Mouse (Mus musculus): ENCODE results near the gene Cd99l2. TPM values are rescaled to one million over a fixed set of nuclear protein-coding genes. Genes with fewer than 3 reads are reported as not detected.
A peak's percentile ranks its signal among the peaks of the same experiment; 100 is the strongest.

Cd99l2 gene
- polyA plus RNA-seq, 1 experiment: 44.6 TPM

DNA sequence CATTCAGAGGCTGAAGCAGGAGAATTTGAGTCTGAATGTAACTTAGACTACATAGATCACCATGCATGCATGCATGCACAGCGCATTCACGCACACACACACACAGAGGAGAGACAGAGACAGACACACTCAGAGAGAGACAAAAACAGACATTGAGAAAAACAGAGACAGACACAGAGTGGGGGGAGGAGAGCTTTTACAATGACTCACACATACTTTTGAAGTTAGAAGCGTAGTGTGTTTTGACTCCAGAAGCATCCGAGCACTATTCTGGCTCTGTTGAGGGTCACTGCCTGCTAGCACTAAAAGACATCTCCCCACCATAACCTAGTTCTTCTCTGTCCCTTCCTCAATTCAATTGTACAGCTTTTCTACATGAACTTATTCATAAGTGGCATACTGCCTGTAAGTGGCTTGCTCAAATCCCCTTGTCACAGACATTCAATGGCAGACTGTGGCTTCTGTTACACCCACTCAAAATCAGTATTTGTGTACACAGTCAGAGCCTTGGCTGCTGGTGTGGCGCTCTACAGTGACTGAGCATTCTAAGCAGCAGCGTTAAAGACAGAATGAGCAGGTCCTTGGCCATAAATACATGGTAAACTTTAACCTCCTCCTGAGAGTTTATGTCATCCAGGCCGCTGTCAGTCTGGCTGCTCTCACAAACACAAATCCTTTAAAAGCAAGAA lies 28.4 kb downstream of the Cd99l2 start:
- H3K79me2 ChIP-seq (ENCODE audit: control insufficient read depth, insufficient read depth): no peaks in the 10 kb centered on the region
- H3K4me2 ChIP-seq (ENCODE audit: low read depth): peak overlapping the region; percentile 61
- no peaks in the 10 kb centered on the region for H3K27me3 ChIP-seq (ENCODE audit: control insufficient read depth, insufficient read depth, insufficient read length)
- no peaks in the 10 kb centered on the region for H3K36me3 ChIP-seq (ENCODE audit: control insufficient read depth, insufficient read depth)
- TF ChIP-seq TCF3 (IDR thresholded peaks at IDR 0.05; ENCODE audit: insufficient read length, low read depth) (no peak), TCF12 (IDR thresholded peaks at IDR 0.05; ENCODE audit: insufficient read depth, poor library complexity, severe bottlenecking) (no peak), MYOD1 (IDR thresholded peaks at IDR 0.05; ENCODE audit: control insufficient read depth in 1 of 3, insufficient read length in 2 of 3, low read depth in 2 of 3) (no peak), USF1 (IDR thresholded peaks at IDR 0.05; ENCODE audit: low read depth) (no peak), MAX (IDR thresholded peaks at IDR 0.05; ENCODE audit: low read depth) (no peak), CEBPB (IDR thresholded peaks at IDR 0.05; ENCODE audit: insufficient read depth, poor library complexity, severe bottlenecking) (no peak), SRF (IDR thresholded peaks at IDR 0.05; ENCODE audit: control insufficient read depth, insufficient read length, low read depth) (no peak), REST (IDR thresholded peaks at IDR 0.05; ENCODE audit: insufficient read depth, insufficient read length) (no peak), MYOG (IDR thresholded peaks at IDR 0.05; ENCODE audit: control insufficient read depth in 1 of 3, insufficient read depth in 1 of 3, insufficient read length in 2 of 3, low read depth in 2 of 3) (no peak), E2F4 (IDR thresholded peaks at IDR 0.05; ENCODE audit: insufficient read depth) (no peak), POLR2A (IDR thresholded peaks at IDR 0.05; ENCODE audit: insufficient read length, low read depth) (no peak)
- H3K4me3 ChIP-seq: no peak overlapping the region
- no peak overlapping the region for H3ac ChIP-seq (ENCODE audit: control insufficient read depth, insufficient read length)

DNA sequence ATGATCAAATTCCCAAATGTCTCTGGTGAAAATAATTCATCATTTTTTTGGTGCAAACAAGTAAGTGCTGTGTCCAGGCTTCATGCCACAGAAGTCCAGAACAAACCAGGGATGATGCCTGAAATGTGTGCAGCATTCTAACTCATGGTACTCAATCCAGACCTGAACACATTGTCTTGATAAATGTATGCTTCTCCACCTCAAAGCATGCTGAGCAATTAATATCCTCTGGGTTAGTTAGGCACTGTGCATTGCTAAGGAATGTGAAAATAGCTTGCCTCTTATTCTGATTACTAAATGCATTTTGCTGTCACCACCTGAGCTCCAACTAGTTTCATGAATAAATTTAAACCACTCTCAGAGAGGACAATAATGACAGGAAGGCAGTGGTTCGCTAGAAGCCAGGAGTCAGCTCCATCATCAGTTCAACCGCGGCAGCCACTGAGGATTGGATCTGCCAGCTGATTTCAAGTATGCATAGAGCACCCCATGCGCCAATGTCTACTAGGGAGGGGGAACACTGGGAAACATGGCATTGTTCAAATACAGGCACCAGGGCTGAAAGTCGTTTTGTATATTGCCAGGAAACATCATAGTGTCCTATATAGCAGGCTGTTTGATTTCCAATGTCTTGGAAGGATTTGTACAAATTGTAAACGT lies 36.4 kb downstream of the Cd99l2 start:
- no peak overlapping the region for H3K4me2 ChIP-seq (ENCODE audit: low read depth)
- no peaks in the 10 kb centered on the region for H3K27me3 ChIP-seq (ENCODE audit: control insufficient read depth, insufficient read depth, insufficient read length)
- H3ac ChIP-seq (ENCODE audit: control insufficient read depth, insufficient read length): no peak overlapping the region
- TF ChIP-seq CEBPB (IDR thresholded peaks at IDR 0.05; ENCODE audit: insufficient read depth, poor library complexity, severe bottlenecking): no peak
- TF ChIP-seq TCF3 (IDR thresholded peaks at IDR 0.05; ENCODE audit: insufficient read length, low read depth): no peak
- no peaks in the 10 kb centered on the region for H3K79me2 ChIP-seq (ENCODE audit: control insufficient read depth, insufficient read depth)
- no peak overlapping the region for H3K4me3 ChIP-seq
- no peaks in the 10 kb centered on the region for H3K36me3 ChIP-seq (ENCODE audit: control insufficient read depth, insufficient read depth)

DNA sequence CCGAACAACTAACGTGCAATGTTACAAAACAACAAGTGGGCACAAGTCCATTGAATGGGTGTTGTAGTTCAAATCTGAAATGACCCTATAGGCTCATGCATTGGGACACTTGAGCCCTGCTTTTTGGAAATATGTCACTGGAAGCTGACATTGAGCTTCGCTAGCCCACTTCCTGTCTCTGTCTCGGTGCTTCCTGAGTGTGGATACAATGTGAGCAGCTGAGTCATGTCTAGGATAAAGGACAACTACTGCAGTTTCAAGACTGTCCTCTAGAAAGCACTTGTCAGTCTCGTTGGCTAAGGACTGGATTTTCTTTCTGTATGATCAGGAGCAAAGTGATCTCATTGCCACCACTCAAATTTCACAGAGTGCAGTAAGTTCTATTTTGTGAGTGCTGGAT lies 49.7 kb downstream of the Cd99l2 start:
- TF ChIP-seq TCF12 (IDR thresholded peaks at IDR 0.05; ENCODE audit: insufficient read depth, poor library complexity, severe bottlenecking): no peak
- TF ChIP-seq TCF3 (IDR thresholded peaks at IDR 0.05; ENCODE audit: insufficient read length, low read depth): no peak
- TF ChIP-seq E2F4 (IDR thresholded peaks at IDR 0.05; ENCODE audit: insufficient read depth): no peak
- TF ChIP-seq POLR2A (IDR thresholded peaks at IDR 0.05; ENCODE audit: insufficient read length, low read depth): no peak
- TF ChIP-seq MYOG (IDR thresholded peaks at IDR 0.05; ENCODE audit: control insufficient read depth in 1 of 3, insufficient read depth in 1 of 3, insufficient read length in 2 of 3, low read depth in 2 of 3): no peak
- no peak for TF ChIP-seq CEBPB (IDR thresholded peaks at IDR 0.05; ENCODE audit: insufficient read depth, poor library complexity, severe bottlenecking)
- no peak for TF ChIP-seq REST (IDR thresholded peaks at IDR 0.05; ENCODE audit: insufficient read depth, insufficient read length)
- TF ChIP-seq SRF (IDR thresholded peaks at IDR 0.05; ENCODE audit: control insufficient read depth, insufficient read length, low read depth): no peak
- no peak for TF ChIP-seq MYOD1 (IDR thresholded peaks at IDR 0.05; ENCODE audit: control insufficient read depth in 1 of 3, insufficient read length in 2 of 3, low read depth in 2 of 3)
- no peak for TF ChIP-seq USF1 (IDR thresholded peaks at IDR 0.05; ENCODE audit: low read depth)
- TF ChIP-seq MAX (IDR thresholded peaks at IDR 0.05; ENCODE audit: low read depth): no peak
- TF ChIP-seq POLR2AphosphoS2 (IDR thresholded peaks at IDR 0.05; ENCODE audit: insufficient read length, low read depth): no peak
- Histone ChIP-seq H3K27me3 (ENCODE audit: control insufficient read depth, insufficient read depth, insufficient read length) (no peaks in the 10 kb centered on the region), H3K4me2 (ENCODE audit: low read depth) (no peak overlapping the region), H3K4me3 (no peak overlapping the region), H3K79me2 (ENCODE audit: control insufficient read depth, insufficient read depth) (no peaks in the 10 kb centered on the region), H3ac (ENCODE audit: control insufficient read depth, insufficient read length) (no peak overlapping the region), H3K36me3 (ENCODE audit: control insufficient read depth, insufficient read depth) (peaks cover 7% of the 10 kb centered on the region)

DNA sequence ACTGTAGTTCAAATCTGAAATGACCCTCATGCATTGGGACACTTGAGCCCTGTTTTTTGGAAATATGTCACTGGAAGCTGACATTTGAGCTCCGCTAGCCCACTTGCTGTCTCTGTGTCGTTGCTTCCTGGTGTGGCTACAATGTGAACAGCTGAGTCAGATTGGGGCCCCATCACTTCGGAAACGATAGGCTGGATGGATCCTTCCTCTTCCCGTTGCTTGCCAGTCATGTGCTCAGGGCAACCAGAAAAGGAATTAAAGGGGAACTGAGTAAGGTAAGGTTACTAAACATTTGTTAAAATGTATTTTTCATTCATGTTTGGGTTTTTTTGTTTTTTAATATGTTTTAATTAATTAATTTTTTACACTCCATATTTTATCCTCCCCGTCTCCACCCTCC lies 53.2 kb downstream of the Cd99l2 start:
- TF ChIP-seq USF1 (IDR thresholded peaks at IDR 0.05; ENCODE audit: low read depth) (no peak), POLR2AphosphoS2 (IDR thresholded peaks at IDR 0.05; ENCODE audit: insufficient read length, low read depth) (no peak), MYOG (IDR thresholded peaks at IDR 0.05; ENCODE audit: control insufficient read depth in 1 of 3, insufficient read depth in 1 of 3, insufficient read length in 2 of 3, low read depth in 2 of 3) (no peak)
- Histone ChIP-seq H3K4me3 (no peak overlapping the region), H3ac (ENCODE audit: control insufficient read depth, insufficient read length) (no peak overlapping the region), H3K4me2 (ENCODE audit: low read depth) (no peak overlapping the region), H3K79me2 (ENCODE audit: control insufficient read depth, insufficient read depth) (no peaks in the 10 kb centered on the region), H3K27me3 (ENCODE audit: control insufficient read depth, insufficient read depth, insufficient read length) (no peaks in the 10 kb centered on the region), H3K36me3 (ENCODE audit: control insufficient read depth, insufficient read depth) (peaks cover 7% of the 10 kb centered on the region)

DNA sequence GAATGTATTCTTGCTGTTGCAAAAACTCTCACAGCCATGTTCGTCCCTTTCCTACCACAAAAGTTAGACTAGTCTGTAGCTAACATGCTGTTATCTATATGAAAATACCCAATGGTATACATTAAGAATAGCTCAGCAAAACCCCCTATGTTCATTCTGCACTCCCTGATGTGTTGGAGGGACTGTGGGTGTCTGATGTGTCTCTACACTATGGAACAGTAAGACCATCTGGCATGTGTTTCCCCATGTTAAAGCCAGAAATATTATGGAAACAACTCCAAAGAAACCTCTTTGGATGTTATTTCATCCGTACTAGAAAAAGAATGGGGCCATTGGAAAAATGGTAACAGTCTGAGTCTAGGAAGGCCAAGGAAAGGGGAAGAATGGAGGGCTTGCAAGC lies 57.1 kb downstream of the Cd99l2 start:
- Histone ChIP-seq H3K4me2 (ENCODE audit: low read depth) (no peak overlapping the region), H3K4me3 (no peak overlapping the region), H3K36me3 (ENCODE audit: control insufficient read depth, insufficient read depth) (peaks cover 3% of the 10 kb centered on the region), H3K79me2 (ENCODE audit: control insufficient read depth, insufficient read depth) (no peaks in the 10 kb centered on the region), H3K27me3 (ENCODE audit: control insufficient read depth, insufficient read depth, insufficient read length) (no peaks in the 10 kb centered on the region), H3ac (ENCODE audit: control insufficient read depth, insufficient read length) (no peak overlapping the region)
- TF ChIP-seq POLR2AphosphoS2 (IDR thresholded peaks at IDR 0.05; ENCODE audit: insufficient read length, low read depth) (no peak), E2F4 (IDR thresholded peaks at IDR 0.05; ENCODE audit: insufficient read depth) (no peak), MYOG (IDR thresholded peaks at IDR 0.05; ENCODE audit: control insufficient read depth in 1 of 3, insufficient read depth in 1 of 3, insufficient read length in 2 of 3, low read depth in 2 of 3) (no peak), MYOD1 (IDR thresholded peaks at IDR 0.05; ENCODE audit: control insufficient read depth in 1 of 3, insufficient read length in 2 of 3, low read depth in 2 of 3) (no peak), TCF3 (IDR thresholded peaks at IDR 0.05; ENCODE audit: insufficient read length, low read depth) (no peak), REST (IDR thresholded peaks at IDR 0.05; ENCODE audit: insufficient read depth, insufficient read length) (no peak)

Measured in myocyte (in vitro differentiated cells).